Mouse (Mus musculus) stomach, postnatal 0 days (tissue): Measurements from ENCODE around the gene Ddx10.

Experiments
- CTCF ChIP-seq: IDR thresholded peaks from 2 replicates; pipeline ENCODE4 v1.5.1; 2016; ENCODE audit warnings: antibody characterized with exemption, low read depth, mild to moderate bottlenecking, moderate library complexity
- EP300 ChIP-seq: optimal IDR thresholded peaks from 2 replicates; pipeline ENCODE3; 2016; ENCODE audit warnings: antibody characterized with exemption

DNA sequence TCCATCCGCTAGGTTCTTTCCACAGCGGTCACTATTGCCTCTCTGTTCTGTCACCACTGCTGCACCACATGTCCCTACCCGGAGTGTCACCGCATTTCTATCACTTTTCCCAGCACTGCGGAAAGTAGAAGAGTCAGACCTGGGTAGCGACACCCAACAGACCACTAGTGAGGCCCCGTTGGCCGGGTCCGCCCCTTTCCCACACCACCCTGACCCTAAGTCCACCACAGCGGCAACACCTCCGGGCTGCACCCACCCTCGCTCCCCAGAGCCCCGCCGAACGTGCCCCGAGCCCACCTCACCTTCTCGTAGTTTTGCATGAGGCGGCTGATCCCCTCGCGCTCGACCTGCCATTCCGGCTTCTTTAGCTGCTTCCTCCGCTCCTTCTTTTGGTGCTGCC is 337 bp downstream of the Ddx10 start:
- no peak for TF ChIP-seq CTCF
- TF ChIP-seq EP300: no peak
